Mouse (Mus musculus) liver, postnatal 0 days (tissue): ENCODE measurements around the gene Acy3. TPM values are rescaled to one million over a fixed set of nuclear protein-coding genes. Genes with fewer than 3 reads are reported as not detected.

Source experiments
- ATAC-seq: fragments of 200-750 bp; cut with Nextera tagmentation; 2 replicates; pipeline ENCODE4 v1.8.0; 2017; ENCODE audit warnings: mild to moderate bottlenecking, moderate library complexity
- DNase-seq: peaks from one replicate; pipeline ENCODE4 v3.0.0-alpha.2; 2016
- H3K27ac ChIP-seq: fragments of 300-500 bp; sonication (generic); 2 replicates; pipeline ENCODE4 v1.5.1; 2014; ENCODE audit warnings: antibody characterized with exemption, moderate library complexity, mild to moderate bottlenecking, low read depth
- H3K27me3 ChIP-seq: fragments of 300-500 bp; sonication (generic); 2 replicates; pipeline ENCODE4 v1.6.1; 2014; ENCODE audit warnings: low read length, control low read depth, mixed read lengths; ENCODE audit not compliant: insufficient read depth
- H3K36me3 ChIP-seq: fragments of 300-500 bp; sonication (generic); replicated peaks from 2 replicates; pipeline ENCODE4 v1.6.1; 2014; ENCODE audit warnings: mild to moderate bottlenecking, control low read depth, low read length, moderate library complexity, mixed read lengths; ENCODE audit not compliant: insufficient read depth
- H3K4me1 ChIP-seq: fragments of 300-500 bp; sonication (generic); 2 replicates; pipeline ENCODE4 v1.6.1; 2014; ENCODE audit warnings: antibody characterized with exemption, mild to moderate bottlenecking, control low read depth; ENCODE audit not compliant: insufficient read depth
- H3K4me2 ChIP-seq: fragments of 300-500 bp; sonication (generic); 2 replicates; pipeline ENCODE4 v1.6.1; 2014; ENCODE audit warnings: low read depth, mild to moderate bottlenecking, low read length, moderate library complexity, mixed read lengths
- H3K4me3 ChIP-seq: fragments of 300-500 bp; sonication (generic); 2 replicates; pipeline ENCODE4 v1.5.1; 2014; ENCODE audit warnings: low read depth, low read length
- H3K9ac ChIP-seq: fragments of 300-500 bp; sonication (generic); replicated peaks from 2 replicates; pipeline ENCODE4 v1.6.1; 2014; ENCODE audit warnings: mild to moderate bottlenecking, moderate library complexity
- H3K9me3 ChIP-seq: fragments of 300-500 bp; sonication (generic); 2 replicates; pipeline ENCODE4 v1.6.1; 2016; ENCODE audit warnings: mild to moderate bottlenecking, control low read depth, low read length, mixed read lengths
- CTCF ChIP-seq: sonication (generic); IDR thresholded peaks from 2 replicates; pipeline ENCODE4 v1.5.1; 2016; ENCODE audit warnings: antibody characterized with exemption, low read depth
- EP300 ChIP-seq: IDR thresholded peaks from 2 replicates; pipeline ENCODE4 v1.6.1; 2016; ENCODE audit warnings: antibody characterized with exemption, low read depth, mild to moderate bottlenecking
- WGBS: fragments of 180-500 bp; shearing (Covaris S2); extraction: QIAGEN DNeasy Blood & Tissue Kit; methylation state at CpG from one replicate; pipeline ENCODE4 v1.1.7; 2014; ENCODE audit not compliant: insufficient replicate concordance; 5-methylcytosine and 5-hydroxymethylcytosine counted together
- polyA plus RNA-seq: library from polyadenylated mRNA; unstranded; fragments of >200 nt; fragmentation: Nextera tagmentation; extraction: Ambion mirVana; gene quantifications from 2 replicates; pipeline ENCODE4 v1.2.1, GENCODE M21; 2015

The Acy3 gene
- polyA plus RNA-seq, result 19.3 and 22.0 TPM in 2 replicates

DNA sequence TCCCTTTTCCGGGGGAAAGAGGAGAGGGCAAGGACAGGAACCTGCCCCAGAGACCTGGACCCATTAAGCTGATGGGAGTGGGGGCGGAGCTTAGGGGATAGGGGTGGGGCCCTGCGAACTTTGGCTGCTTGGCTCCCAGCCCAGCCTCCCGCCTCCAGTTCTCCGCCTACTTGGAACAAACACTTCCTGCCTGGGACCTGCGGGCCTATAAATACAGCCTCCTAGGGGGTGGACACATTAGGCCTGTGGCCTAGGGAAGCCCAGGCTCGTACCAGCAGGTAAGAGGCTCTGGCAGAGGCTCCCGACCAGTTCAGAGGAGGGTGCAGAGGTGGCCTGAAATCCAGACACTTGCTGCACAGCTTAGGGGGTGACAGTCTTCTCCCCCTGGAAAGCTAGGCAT is at the start of gene Acy3:
TSS of gene Acy3 (plus strand) at position 237 of the 400 bp plus-strand sequence.
- peaks cover 28% of the 10 kb centered on the region for H3K4me1 ChIP-seq
- H3K9ac ChIP-seq, result peak within 1 kb of the TSS; percentile 60
- H3K27me3 ChIP-seq, result no peaks in the 10 kb centered on the region
- peak; percentile 88 for ATAC-seq
- H3K36me3 ChIP-seq, result no peaks in the 10 kb centered on the region
- DNase-seq, result peak; percentile 89
- peak within 1 kb of the TSS; percentile 54 for H3K4me2 ChIP-seq
- no peak within 1 kb of the TSS for H3K4me3 ChIP-seq
- WGBS, result 6% methylated on average over 8 of the region's 8 CpGs
- TF ChIP-seq CTCF (no peak), EP300 (peak; percentile 60; the same call in 1 of the 2 replicates)
- H3K27ac ChIP-seq, result peak within 1 kb of the TSS; percentile 78
- H3K9me3 ChIP-seq, result no peaks in the 10 kb centered on the region

- TF ChIP-seq EP300 (no peak), CTCF (no peak)
- Histone ChIP-seq H3K27ac (no peak overlapping the region), H3K4me1 (peaks cover 16% of the 10 kb centered on the region), H3K4me3 (no peak overlapping the region), H3K4me2 (no peak overlapping the region), H3K27me3 (no peaks in the 10 kb centered on the region), H3K9ac (no peak overlapping the region), H3K9me3 (no peaks in the 10 kb centered on the region), H3K36me3 (peaks cover 21% of the 10 kb centered on the region)
- no peak for DNase-seq
- ATAC-seq, result no peak
- 80% methylated on average over 7 of the region's 7 CpGs for WGBS
Measured at GRCm38 (mm10) chr19:3942315-3942714, 44.1 kb upstream of the Acy3 start.

DNA sequence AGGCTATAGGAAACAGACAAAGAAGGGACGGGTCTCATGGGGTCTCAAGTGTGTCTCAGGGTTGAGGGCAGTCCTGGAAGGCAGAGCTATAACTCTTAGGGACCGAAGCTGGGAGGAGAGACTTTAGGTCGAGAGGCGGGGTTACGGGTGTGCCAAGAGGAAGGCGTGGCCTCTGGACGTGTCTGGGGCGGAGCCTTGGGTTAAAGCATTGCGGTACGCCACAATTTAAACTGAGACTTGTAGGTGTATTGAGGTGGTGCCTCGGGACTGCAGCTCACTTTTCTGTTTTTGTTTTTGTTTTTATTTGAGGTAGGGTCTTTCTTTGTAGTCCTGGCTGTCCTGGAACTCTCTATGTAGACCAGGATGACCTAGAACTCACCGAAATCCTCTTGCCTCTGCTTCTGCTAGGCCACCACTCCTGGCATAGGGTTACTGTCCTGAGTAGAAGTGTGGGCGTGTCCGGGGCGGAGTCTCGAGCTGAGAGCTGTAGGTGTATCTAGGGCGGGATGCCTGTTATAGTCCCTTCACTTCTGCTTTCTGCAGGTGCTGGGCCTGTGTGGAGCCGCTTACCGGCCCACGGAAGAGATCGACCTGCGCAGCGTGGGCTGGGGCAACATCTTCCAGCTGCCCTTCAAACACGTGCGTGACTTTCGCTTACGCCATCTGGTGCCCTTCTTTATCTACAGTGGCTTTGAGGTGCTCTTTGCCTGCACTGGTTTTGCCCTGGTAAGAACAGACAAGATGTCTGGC is 43.2 kb upstream of the Acy3 start:
- TF ChIP-seq EP300 (no peak), CTCF (no peak; the same call in 1 of the 2 replicates)
- DNase-seq, result peak; percentile 81
- no peaks in the 10 kb centered on the region for H3K9me3 ChIP-seq
- ATAC-seq, result peak; percentile 59
- H3K27ac ChIP-seq, result no peak overlapping the region
- H3K36me3 ChIP-seq, result peaks cover 28% of the 10 kb centered on the region
- WGBS, result 25% methylated on average over 27 of the region's 27 CpGs
- peak overlapping the region; percentile 36 for H3K4me2 ChIP-seq
- H3K9ac ChIP-seq, result no peak overlapping the region
- no peaks in the 10 kb centered on the region for H3K27me3 ChIP-seq
- H3K4me3 ChIP-seq, result no peak overlapping the region
- peaks cover 16% of the 10 kb centered on the region for H3K4me1 ChIP-seq

DNA sequence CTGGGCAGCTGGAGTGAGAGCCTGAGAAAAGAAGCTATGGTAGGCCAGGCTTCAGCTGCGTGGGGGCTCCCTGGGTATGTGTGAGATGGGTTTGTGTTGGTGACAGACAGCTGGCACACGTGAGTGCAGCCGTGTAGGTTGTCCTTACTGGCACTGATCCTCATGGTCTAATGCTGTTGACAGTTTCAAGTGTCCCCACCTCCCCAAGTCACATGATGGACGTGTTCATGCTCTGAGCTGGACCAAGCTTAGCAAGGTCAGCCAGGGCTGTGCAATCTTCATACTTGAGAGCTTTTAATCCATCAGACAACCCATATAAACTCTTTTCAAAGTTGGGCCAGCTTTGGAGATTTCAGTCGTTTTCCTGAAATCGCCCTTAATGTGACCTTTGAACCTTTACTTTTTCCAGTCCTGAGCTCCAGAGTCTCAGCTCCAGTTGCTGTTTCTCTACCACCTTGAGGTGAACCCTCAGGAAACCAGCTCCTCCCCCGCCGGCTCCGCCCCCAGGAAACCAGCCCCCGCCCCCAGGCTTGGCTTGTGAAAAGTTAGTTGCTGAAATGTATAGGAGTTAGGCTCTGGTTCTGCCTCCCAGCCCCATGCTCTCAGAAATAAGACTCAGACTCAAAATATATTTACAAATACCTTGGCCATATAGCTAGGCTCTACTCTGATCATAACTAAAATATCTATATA is 40.4 kb upstream of the Acy3 start:
- 26% methylated on average over 10 of the region's 10 CpGs for WGBS
- no peak overlapping the region for H3K9ac ChIP-seq
- H3K27me3 ChIP-seq, result no peaks in the 10 kb centered on the region
- H3K27ac ChIP-seq, result no peak overlapping the region
- DNase-seq (peak; percentile 65), ATAC-seq (peak; percentile 27; the same call in 1 of the 2 replicates)
- H3K4me3 ChIP-seq, result no peak overlapping the region
- H3K4me1 ChIP-seq, result peaks cover 16% of the 10 kb centered on the region
- no peak overlapping the region for H3K4me2 ChIP-seq
- TF ChIP-seq EP300 (no peak), CTCF (no peak)
- H3K9me3 ChIP-seq, result no peaks in the 10 kb centered on the region
- peaks cover 39% of the 10 kb centered on the region for H3K36me3 ChIP-seq

GRCm38 (mm10) chr19:3946715-3947114 is 39.7 kb upstream of the Acy3 start:
- Histone ChIP-seq H3K27me3 (no peaks in the 10 kb centered on the region), H3K36me3 (peaks cover 37% of the 10 kb centered on the region), H3K4me2 (no peak overlapping the region), H3K4me1 (peaks cover 16% of the 10 kb centered on the region), H3K27ac (no peak overlapping the region), H3K4me3 (no peak overlapping the region), H3K9ac (no peak overlapping the region), H3K9me3 (no peaks in the 10 kb centered on the region)
- WGBS, result 21% methylated on average over 2 of the region's 2 CpGs
- ATAC-seq (peak; percentile 61), DNase-seq (peak; percentile 74)
- no peak for TF ChIP-seq EP300
- TF ChIP-seq CTCF, result peak; percentile 93

- 72% methylated on average over 3 of the region's 3 CpGs for WGBS
- Histone ChIP-seq H3K4me1 (peaks cover 13% of the 10 kb centered on the region), H3K4me2 (no peak overlapping the region), H3K9ac (no peak overlapping the region), H3K36me3 (peaks cover 34% of the 10 kb centered on the region), H3K9me3 (no peaks in the 10 kb centered on the region), H3K27ac (no peak overlapping the region), H3K4me3 (no peak overlapping the region), H3K27me3 (no peaks in the 10 kb centered on the region)
- DNase-seq (no peak), ATAC-seq (no peak)
- no peak for TF ChIP-seq EP300
- no peak for TF ChIP-seq CTCF
Measured at GRCm38 (mm10) chr19:3947813-3948212, 38.6 kb upstream of the Acy3 start.
